Mouse (Mus musculus) right cerebral cortex, postnatal 36 days (tissue): ENCODE data around the gene Zfp672.
"Not testable (repeated sequence)": the region's sequence is repeated elsewhere in the genome, so short reads cannot be mapped to it uniquely, and the experiment has no call there.

ENCODE experiments used
- DNase-seq, 2 experiments: peaks; one replicate each; pipeline ENCODE4 v3.0.0; 2022; ENCODE audit warnings: low spot score in 2 of 2, mixed read lengths in 1 of 2

The Zfp672 gene

GRCm38 (mm10) chr11:58324614-58325229 lies 5.4 kb downstream of the Zfp672 start:
- no peak for DNase-seq

- DNase-seq, result no peak
These were observed 6.4 kb downstream of the Zfp672 start for GRCm38 (mm10) chr11:58323570-58324340.

GRCm38 (mm10) chr11:58322824-58323569 lies 7.1 kb downstream of the Zfp672 start:
- DNase-seq, result peak; percentile 94 to 95

- no peak for DNase-seq
These were observed 13.3 kb downstream of the Zfp672 start for GRCm38 (mm10) chr11:58316768-58317390.

GRCm38 (mm10) chr11:58316344-58316743 lies 13.8 kb downstream of the Zfp672 start:
- no peak for DNase-seq

GRCm38 (mm10) chr11:58315536-58316168 lies 14.5 kb downstream of the Zfp672 start:
- DNase-seq, result no peak

- no peak for DNase-seq
These were observed 16.1 kb downstream of the Zfp672 start for GRCm38 (mm10) chr11:58314069-58314468.

- no peak for DNase-seq
These were observed 21.5 kb downstream of the Zfp672 start for GRCm38 (mm10) chr11:58308661-58309060.

- no peak for DNase-seq
These were observed 22.6 kb downstream of the Zfp672 start for GRCm38 (mm10) chr11:58307411-58308080.

- peak; percentile 96 to 97 for DNase-seq
These were observed 23.3 kb downstream of the Zfp672 start, which contains the start of gene Zfp692 for GRCm38 (mm10) chr11:58306860-58307308. Gene Zfp692 (plus strand): TSS chr11:58307069.

GRCm38 (mm10) chr11:58305299-58305698 lies 24.8 kb downstream of the Zfp672 start:
- DNase-seq, result not testable (repeated sequence)

- DNase-seq, result no peak
These were observed 26.5 kb downstream of the Zfp672 start for GRCm38 (mm10) chr11:58303594-58303993.

GRCm38 (mm10) chr11:58302774-58303445 lies 27.2 kb downstream of the Zfp672 start:
- DNase-seq, result no peak

GRCm38 (mm10) chr11:58301837-58302754 lies 28.0 kb downstream of the Zfp672 start:
- peak; percentile 96 to 98 for DNase-seq

GRCm38 (mm10) chr11:58301057-58301456 lies 29.1 kb downstream of the Zfp672 start:
- DNase-seq, result peak in 1 of 2 experiments; percentile 55

GRCm38 (mm10) chr11:58297396-58297795 lies 32.7 kb downstream of the Zfp672 start:
- no peak for DNase-seq

- DNase-seq, result no peak
These were observed 37.3 kb downstream of the Zfp672 start for GRCm38 (mm10) chr11:58292791-58293190.

- DNase-seq, result no peak
These were observed 39.3 kb downstream of the Zfp672 start for GRCm38 (mm10) chr11:58290812-58291211.
